Mouse (Mus musculus) telencephalon, adult 2 months (tissue): ENCODE results near the gene Trnp1.
A peak's percentile ranks its signal among the peaks of the same experiment; 100 is the strongest.
"Not testable (repeated sequence)": the region's sequence is repeated elsewhere in the genome, so short reads cannot be mapped to it uniquely, and the experiment has no call there.

Source experiments
- DNase-seq: peaks from one replicate; pipeline ENCODE4 v3.0.0-alpha.2; 2011; ENCODE audit warnings: low read depth, low spot score

The Trnp1 gene

GRCm38 (mm10) chr4:133498160-133498724, at the start of gene Trnp1:
Trnp1 (minus strand) TSS chr4:133498550.
- peak; percentile 90 for DNase-seq

- DNase-seq, result peak; percentile 93
Measured at GRCm38 (mm10) chr4:133545272-133546231, 47.2 kb upstream of the Trnp1 start, which contains the start of gene Nudc. Nudc (minus strand) TSS chr4:133545996.

GRCm38 (mm10) chr4:133536652-133537051, 38.3 kb upstream of the Trnp1 start:
- no peak for DNase-seq

DNA sequence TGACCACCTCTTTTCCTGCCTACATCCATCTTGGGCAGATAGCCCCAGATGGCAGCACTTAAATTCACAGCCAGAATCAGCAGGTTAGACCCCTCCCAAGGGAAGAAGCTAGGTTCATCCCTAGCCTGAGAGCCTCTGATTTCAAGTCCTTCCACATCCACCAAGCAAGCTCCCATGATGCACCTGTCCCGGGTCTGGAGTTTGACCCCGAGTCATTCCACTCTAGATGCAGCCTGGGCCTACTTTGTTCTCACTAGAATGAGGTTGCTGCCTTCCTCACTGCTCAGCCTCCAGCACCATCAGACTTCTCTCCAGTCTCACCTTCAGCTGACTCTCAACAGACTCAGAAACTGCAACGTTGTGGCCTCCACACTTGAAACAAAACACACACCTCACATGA, 37.7 kb upstream of the Trnp1 start:
- no peak for DNase-seq

- DNase-seq, result no peak
Measured at GRCm38 (mm10) chr4:133532777-133533176, 34.4 kb upstream of the Trnp1 start.

DNA sequence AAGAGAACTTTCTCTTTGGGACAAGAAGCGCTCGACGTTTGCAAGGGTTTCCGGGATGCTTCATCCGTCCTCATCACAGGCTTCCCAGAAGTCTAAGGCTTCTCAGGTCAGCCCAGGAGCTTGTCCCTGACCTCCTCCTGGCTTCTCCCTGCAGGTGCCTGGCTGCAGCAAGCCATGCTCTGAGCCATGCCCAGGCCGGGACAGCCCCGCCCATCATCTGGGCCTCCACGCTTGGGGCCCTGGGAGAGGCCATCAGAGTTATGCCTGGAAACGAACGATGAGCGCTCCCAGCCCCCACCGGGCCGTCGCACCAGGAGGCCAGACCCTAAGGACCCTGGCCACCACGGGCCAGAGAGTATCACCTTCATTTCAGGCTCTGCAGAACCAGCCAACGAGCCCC, 29.4 kb upstream of the Trnp1 start:
- no peak for DNase-seq

DNA sequence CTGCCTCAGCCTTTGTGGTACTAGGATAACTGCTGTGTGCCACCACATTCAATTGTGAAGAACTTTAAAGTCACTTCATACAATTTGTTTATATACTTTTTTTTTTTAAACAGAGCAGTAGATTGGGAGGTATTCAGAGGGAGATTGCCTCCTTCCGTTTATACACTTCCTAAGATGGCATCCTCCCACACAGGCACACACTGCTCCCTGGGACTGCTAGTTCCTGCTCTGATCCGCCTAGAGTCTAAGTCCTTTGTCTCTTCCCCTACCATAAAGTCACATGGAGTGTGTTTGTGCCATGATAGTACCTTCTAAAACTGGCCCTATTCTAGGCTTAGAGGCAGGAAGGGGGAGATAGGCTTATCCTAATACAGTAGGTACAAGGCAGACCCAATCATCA, 23.2 kb upstream of the Trnp1 start:
- DNase-seq, result no peak

GRCm38 (mm10) chr4:133519369-133519665, 21.0 kb upstream of the Trnp1 start:
- no peak for DNase-seq

DNA sequence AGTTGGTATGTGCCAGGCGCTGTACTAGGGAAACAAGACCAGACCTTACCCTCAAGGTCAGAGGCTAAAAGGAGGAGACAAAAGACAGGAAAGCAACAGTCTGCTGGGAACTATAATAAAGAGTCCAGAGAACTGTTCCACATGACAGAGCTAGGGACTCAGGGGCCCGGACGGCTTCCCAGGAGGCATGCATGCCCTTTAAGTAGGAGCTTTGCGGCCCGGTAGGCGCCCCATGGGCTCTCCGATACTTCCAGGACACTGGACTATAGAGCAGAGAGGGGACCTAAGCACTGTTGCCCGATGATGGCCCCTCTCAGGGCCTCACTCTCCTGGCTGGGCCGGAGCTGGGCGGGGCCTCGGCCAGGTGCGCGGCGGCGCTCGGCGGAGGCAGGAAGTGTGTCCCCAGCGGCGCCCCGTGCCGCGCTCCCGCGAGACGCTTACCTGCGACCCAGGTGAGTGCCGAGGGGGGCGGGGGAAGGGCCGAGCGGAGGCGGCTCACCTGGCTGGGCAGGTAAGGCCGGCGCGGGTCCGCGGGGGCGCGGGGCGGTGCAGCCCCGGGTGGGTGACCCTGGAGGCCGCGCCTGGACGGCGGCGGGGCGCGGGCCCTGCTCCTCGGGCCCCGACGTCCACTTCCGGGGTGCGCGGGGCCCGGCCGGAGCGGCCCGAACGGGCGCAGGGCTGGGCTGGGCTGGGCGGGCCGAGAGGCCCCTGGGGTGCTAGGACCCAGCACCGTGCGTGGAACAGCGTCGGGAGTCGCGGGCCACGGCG, 20.4 kb upstream of the Trnp1 start, which contains the start of gene Kdf1:
Kdf1 (plus strand) TSS at position 363 of the 768 bp plus-strand sequence.
- no peak for DNase-seq

- DNase-seq, result no peak
Measured at GRCm38 (mm10) chr4:133512972-133513371, 14.6 kb upstream of the Trnp1 start.

- DNase-seq, result not testable (repeated sequence)
Measured at GRCm38 (mm10) chr4:133512511-133512910, 14.2 kb upstream of the Trnp1 start.

DNA sequence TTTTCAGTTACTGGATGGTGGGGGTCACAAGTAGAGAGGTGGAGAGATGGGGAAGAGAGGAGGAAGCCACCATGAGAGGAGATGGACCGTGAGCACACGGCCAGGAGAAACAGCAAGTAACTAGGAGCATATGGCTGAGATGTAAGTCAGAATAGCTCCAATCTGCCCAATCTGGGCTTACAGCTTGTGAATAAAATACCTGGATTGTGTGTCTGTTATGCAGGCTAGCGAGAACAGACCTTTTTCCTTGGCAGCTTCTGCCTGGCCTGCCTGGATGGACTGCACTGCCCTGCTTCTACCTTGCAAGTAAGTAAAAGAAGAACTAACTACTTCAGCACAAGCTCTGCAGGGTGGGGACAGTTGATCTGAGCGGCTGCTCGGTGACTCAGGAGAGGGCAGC, 12.7 kb upstream of the Trnp1 start:
- no peak for DNase-seq

DNA sequence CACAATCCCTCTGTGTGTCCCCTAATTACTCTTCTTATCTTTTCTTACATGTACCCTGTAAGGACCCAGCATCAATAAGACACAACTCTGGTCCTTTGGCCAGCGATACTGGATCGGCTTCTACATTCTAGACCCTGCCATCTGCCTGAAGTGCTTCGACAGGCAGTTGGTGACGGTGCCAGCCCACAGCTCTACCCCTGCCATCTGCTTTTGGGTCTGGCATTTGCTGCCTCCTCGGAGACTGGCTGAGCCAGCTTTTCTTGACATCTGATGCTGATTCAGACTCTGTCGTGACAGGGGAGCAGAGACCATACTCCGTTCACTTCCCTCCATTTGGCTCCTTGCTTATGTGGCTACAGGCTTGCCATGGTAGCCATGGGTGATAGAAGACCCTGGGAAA, 10.6 kb upstream of the Trnp1 start:
- DNase-seq, result no peak

GRCm38 (mm10) chr4:133506573-133506972, 8.2 kb upstream of the Trnp1 start:
- DNase-seq, result no peak

GRCm38 (mm10) chr4:133504755-133505485, 6.6 kb upstream of the Trnp1 start:
- DNase-seq, result no peak

DNA sequence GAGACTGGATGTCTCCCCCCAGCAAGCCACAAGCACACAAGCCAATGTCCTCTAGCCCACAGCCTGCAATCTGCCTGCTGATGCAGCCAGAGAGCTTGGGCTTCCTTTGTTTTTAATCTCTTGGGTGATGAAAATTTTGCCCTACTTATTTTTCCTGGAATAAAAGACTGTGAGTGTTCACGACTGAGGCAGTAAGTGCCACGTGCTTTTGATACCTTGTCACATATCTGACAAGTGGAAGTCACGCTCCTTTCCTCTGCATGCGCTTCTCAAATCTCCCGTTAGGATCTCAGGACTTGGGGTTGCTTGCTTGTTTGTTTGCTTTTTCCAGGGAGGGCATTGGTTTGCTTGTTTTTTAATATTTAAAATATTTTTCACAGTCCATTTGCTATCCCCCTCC, 6.0 kb upstream of the Trnp1 start:
- DNase-seq, result no peak

DNA sequence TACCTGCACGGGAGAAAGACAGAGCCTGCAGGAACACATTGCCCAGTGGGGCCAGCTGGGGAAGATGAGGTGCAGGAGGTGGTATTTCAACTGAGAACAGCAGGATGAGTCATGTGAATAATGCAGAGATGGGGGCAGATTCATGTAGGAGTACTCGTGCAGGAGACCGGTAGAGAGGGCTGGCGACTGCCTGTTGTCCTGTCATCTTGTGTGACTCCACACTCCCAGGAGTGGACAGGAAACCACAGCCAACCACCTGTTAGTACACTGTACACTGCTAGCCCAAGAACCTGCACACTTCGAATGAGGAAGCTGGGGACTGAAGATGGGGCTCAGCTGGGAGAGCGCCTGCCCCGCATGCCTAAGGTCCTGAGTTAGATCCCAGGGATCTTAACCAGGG, 3.2 kb upstream of the Trnp1 start:
- no peak for DNase-seq

- no peak for DNase-seq
Measured at GRCm38 (mm10) chr4:133497461-133498159, 740 bp downstream of the Trnp1 start.

DNA sequence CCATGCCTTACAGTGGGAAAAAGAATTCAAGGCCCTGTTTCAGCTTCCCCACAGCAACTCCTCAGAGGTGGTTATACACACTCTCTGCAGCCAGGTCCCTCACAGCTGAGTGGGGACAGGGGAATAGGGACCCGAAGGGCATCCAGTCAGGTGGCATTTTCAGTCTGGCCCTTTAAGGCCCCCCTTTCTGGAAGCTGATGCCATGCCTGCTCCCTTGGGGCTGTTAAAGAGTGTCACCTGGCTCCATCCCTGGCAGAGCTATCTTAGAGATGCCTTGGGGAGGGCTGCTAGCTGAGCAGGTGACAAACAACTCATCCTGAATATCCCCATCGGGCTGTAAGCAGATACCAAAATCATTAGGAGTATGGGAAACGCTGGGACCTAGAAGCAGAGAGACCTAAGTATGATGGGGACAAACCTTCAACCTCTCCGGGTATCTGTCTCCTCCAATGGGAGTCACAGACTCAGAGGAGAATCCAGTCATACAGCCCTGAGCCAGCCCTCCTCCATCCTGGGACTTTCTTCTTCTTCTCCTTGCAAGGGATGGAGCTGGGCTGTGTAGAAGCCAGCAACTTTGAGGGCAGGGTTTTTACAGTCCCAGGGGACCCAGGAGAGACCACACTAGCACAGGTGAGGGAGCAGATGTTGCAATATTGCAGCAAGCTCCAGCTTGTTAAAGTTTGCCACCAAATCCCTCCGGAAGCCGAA, 1.5 kb downstream of the Trnp1 start:
- DNase-seq, result no peak

GRCm38 (mm10) chr4:133495711-133496110, 2.6 kb downstream of the Trnp1 start:
- no peak for DNase-seq
